Mouse (Mus musculus) olfactory bulb, adult 2 months (tissue): ENCODE results near the gene Slc8a3.

Experiments
- CTCF ChIP-seq: fragments of 200-500 bp; IDR thresholded peaks from 2 replicates; pipeline ENCODE4 v1.5.1; 2012; ENCODE audit warnings: low read depth, mild to moderate bottlenecking, low read length, moderate library complexity; ENCODE audit not compliant: insufficient read depth
- POLR2A ChIP-seq: fragments of 200-500 bp; IDR thresholded peaks from 2 replicates; pipeline ENCODE4 v1.6.1; 2012; ENCODE audit warnings: mild to moderate bottlenecking, low read depth, low read length, moderate library complexity; ENCODE audit not compliant: insufficient read depth

- TF ChIP-seq CTCF (no peak), POLR2A (no peak)
Measured at GRCm38 (mm10) chr12:81244954-81245353, 88.0 kb downstream of the Slc8a3 start.
